Mouse (Mus musculus) frontal cortex, postnatal 36 days (tissue): ENCODE data around the gene Snx1.

Experiments
- DNase-seq, 2 experiments: peaks; one replicate each; pipeline ENCODE4 v3.0.0; 2022; ENCODE audit warnings: low spot score in 2 of 2

Snx1 gene

DNA sequence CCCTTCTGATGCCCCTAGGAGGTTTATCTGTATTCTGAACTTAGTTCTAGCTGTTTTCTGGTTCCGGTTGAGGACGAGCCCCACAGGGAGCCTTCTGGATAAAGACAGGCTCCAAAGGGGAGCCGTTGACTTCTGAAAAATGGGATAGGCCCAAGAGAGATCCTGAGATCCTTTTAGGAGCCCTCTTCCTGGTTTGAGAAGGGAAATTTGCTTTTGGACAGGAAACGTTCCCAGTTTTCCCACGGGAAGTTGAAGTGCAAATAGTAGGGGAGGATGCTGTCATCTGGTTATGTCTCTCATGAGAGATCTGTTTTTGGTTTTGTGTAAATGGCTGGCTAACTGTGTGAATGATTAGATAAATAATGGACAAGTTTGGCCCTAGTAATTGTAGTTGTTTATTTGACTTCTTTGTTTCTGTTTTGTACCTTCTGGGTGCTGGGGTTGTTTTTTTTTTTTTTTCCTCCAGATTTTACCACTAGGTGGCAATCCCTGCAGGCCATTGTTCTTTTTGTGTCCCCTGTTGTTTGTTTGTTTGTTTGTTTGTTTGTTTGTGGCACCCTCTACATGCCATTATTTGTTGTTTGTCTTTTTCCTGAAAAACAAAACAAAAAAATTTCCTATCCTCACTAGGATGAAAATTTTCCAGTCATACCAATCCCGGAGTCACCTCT lies 76.3 kb downstream of the Snx1 start:
- no peak for DNase-seq

GRCm38 (mm10) chr9:66043241-66043640 lies 83.1 kb downstream of the Snx1 start:
- no peak for DNase-seq

DNA sequence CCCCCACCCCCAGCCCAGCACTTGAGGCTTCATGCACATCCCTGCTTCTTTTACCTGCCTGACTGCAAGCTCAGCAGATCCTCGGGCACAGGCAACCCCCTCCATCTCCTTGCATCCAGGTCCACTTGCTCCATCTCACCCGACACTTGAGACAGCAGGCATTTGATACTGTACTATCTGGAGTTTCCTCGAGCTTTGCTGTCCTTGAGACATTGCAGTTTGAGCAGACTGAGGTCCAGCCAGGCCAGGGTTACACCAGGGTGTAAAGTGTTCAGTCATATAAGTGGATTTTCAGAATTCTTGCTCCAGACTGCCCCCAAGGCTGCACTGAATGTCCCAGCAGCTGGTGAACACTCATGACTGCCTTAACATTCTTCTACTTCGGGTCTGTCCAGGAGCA lies 84.1 kb downstream of the Snx1 start:
- no peak for DNase-seq

DNA sequence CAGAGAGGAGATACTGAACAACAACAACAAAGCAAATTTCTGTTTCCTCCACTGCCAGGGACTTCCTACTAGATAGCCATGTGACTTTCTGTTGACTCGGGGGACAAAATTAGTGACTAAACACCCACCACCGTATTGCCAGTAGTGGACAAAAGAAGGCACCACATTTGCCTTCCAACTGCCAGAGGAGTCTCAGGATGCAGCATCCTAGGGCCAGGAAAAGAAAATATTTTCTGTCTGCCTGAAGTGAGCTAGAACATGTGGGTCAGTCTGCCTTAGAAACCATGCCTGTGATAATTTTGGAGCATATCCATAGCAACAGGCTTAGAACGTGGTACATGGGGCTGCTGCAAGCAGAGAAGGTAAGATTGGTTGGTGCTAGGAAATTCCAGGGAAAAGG lies 85.6 kb downstream of the Snx1 start:
- peak in 1 of 2 experiments; percentile 50 for DNase-seq

- DNase-seq = peak; percentile 40 to 41
Measured at GRCm38 (mm10) chr9:66039290-66039689, 87.1 kb downstream of the Snx1 start.

DNA sequence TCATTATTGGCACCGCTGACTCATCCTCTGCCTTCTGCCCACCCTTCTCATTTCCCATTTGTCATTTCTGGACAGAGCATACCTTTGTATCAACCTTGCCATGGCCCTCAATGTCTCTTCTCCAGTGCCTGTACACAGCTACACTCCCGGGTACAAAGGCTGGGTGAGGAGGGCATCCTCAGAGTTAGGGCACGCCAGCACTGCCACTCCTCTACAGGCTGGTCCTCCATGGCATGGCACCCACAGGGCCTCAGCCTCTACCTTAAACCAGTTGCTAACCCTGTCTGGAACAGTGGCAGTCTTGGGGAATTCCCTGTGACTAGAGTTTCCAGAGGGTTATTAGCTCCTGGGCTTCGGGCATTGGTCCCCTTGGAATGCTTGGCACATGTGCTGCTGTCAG lies 87.8 kb downstream of the Snx1 start:
- no peak for DNase-seq
